Mouse (Mus musculus) T-helper 17 cell (primary cell): ENCODE results near the gene Cdc34.

ENCODE experiments used
- in situ Hi-C, 2 experiments: fragments of 300-600 bp; cut with MboI, MseI; formaldehyde crosslinking; loops; 1 replicate in 1 of 2; 2 replicates in 1 of 2; pipeline ENCODE4 v1.15.1; 2025; ENCODE audit warnings: high pct_unique_total_duplicates in 2 of 2

Cdc34 gene

GRCm38 (mm10) chr10:79681591-79682245, at the start of gene Cdc34:
Cdc34 (plus strand) TSS chr10:79682195.
- in situ Hi-C loops: no loop called here

GRCm38 (mm10) chr10:79633006-79633777, 48.8 kb upstream of the Cdc34 start:
- in situ Hi-C loops: no loop called here

GRCm38 (mm10) chr10:79636287-79636686, 45.7 kb upstream of the Cdc34 start:
- in situ Hi-C loops: no loop called here

- in situ Hi-C loops: no loop called here
Observed at GRCm38 (mm10) chr10:79637128-79638110, 44.6 kb upstream of the Cdc34 start, which contains the start of gene Shc2. Shc2 (minus strand) TSS chr10:79637918.

GRCm38 (mm10) chr10:79638486-79639204, 43.4 kb upstream of the Cdc34 start:
- in situ Hi-C loops: no loop called here

- in situ Hi-C loops: no loop called here
Observed at GRCm38 (mm10) chr10:79645711-79646110, 36.3 kb upstream of the Cdc34 start, which contains the start of gene Odf3l2. Odf3l2 (minus strand) TSS chr10:79645738.

GRCm38 (mm10) chr10:79649070-79649751, 32.8 kb upstream of the Cdc34 start:
- in situ Hi-C loops: no loop called here

- in situ Hi-C loops: loop anchor here in 1 of 2 experiments (10.0 kb wide), 1 partner anchor 58 kb away; no protein-coding TSS in a partner anchor
Observed at GRCm38 (mm10) chr10:79652789-79653188, 29.2 kb upstream of the Cdc34 start.

- in situ Hi-C loops: loop anchor here in 1 of 2 experiments (10.0 kb wide), 1 partner anchor 60 kb away; no protein-coding TSS in a partner anchor
Observed at GRCm38 (mm10) chr10:79654946-79655395, 27.0 kb upstream of the Cdc34 start.

- in situ Hi-C loops: loop anchor here in 1 of 2 experiments (10.0 kb wide), 1 partner anchor 64 kb away; no protein-coding TSS in a partner anchor
Observed at GRCm38 (mm10) chr10:79658829-79659228, 23.2 kb upstream of the Cdc34 start.

- in situ Hi-C loops: no loop called here
Observed at GRCm38 (mm10) chr10:79660298-79660697, 21.7 kb upstream of the Cdc34 start.

GRCm38 (mm10) chr10:79661861-79662260, 20.1 kb upstream of the Cdc34 start:
- in situ Hi-C loops: no loop called here

- in situ Hi-C loops: no loop called here
Observed at GRCm38 (mm10) chr10:79664131-79664665, 17.8 kb upstream of the Cdc34 start, which contains the start of gene Madcam1. Madcam1 (plus strand) TSS chr10:79664559.

- in situ Hi-C loops: no loop called here
Observed at GRCm38 (mm10) chr10:79665051-79665450, 16.9 kb upstream of the Cdc34 start.

- in situ Hi-C loops: no loop called here
Observed at GRCm38 (mm10) chr10:79666493-79666892, 15.5 kb upstream of the Cdc34 start.

GRCm38 (mm10) chr10:79668076-79668475, 13.9 kb upstream of the Cdc34 start:
- in situ Hi-C loops: no loop called here

- in situ Hi-C loops: no loop called here
Observed at GRCm38 (mm10) chr10:79668771-79669575, 13.0 kb upstream of the Cdc34 start, which contains the start of gene Tpgs1. Tpgs1 (plus strand) TSS chr10:79669369.

GRCm38 (mm10) chr10:79669576-79670057, 12.4 kb upstream of the Cdc34 start:
- in situ Hi-C loops: loop anchor here (10.0 kb wide), 2 partner anchors 1095 to 1205 kb away; partner anchors contain the start of genes Ilvbl (in 1 of the 2) and Pdxk (in 1 of the 2)
